Mouse (Mus musculus) E14TG2a.4 (cell line): ENCODE data around the gene Styxl1.

Experiments used
- H3K27me3 ChIP-seq: 2 replicates; pipeline ENCODE4 v1.6.1; 2014; ENCODE audit warnings: low read length, control low read depth; ENCODE audit not compliant: insufficient read depth
- H3K36me3 ChIP-seq: 2 replicates; pipeline ENCODE4 v1.6.1; 2014; ENCODE audit warnings: low read length, control low read depth; ENCODE audit not compliant: insufficient read depth
- H3K4me1 ChIP-seq: replicated peaks from 2 replicates; pipeline ENCODE4 v1.6.1; 2014; ENCODE audit warnings: low read depth, low read length, control low read depth
- H3K4me3 ChIP-seq: replicated peaks from 2 replicates; pipeline ENCODE4 v1.5.1; 2014; ENCODE audit warnings: mild to moderate bottlenecking, low read length
- H3K9me3 ChIP-seq: 2 replicates; pipeline ENCODE4 v1.6.1; 2014; ENCODE audit warnings: low read length, control low read depth
- CTCF ChIP-seq: conservative IDR thresholded peaks from 2 replicates; pipeline ENCODE4 v1.5.1; 2014; ENCODE audit warnings: low read length
- NANOG ChIP-seq: IDR thresholded peaks from 2 replicates; pipeline ENCODE4 v1.6.1; 2014; ENCODE audit warnings: borderline replicate concordance, low read length, mixed read lengths
- POU5F1 ChIP-seq: IDR thresholded peaks from 2 replicates; pipeline ENCODE4 v1.6.1; 2014; ENCODE audit warnings: low read length, borderline replicate concordance

The Styxl1 gene

DNA sequence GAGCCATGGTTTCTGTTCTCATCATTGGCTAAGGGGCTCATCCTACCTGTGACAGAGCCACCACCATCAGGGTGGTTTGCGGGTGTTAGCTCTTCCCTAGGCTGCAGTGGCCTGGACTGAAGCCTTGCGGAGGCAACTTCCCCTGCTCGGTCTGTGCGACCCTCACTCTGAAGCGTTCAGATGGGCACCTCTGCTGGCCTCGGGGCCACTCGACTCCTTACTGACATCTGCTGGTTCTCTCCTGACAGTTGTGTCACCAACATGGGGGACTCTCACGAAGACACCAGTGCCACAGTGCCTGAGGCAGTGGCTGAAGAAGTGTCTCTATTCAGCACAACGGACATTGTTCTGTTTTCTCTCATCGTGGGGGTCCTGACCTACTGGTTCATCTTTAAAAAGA, 62.6 kb downstream of the Styxl1 start:
- TF ChIP-seq NANOG (no peak), POU5F1 (no peak), CTCF (no peak)
- H3K9me3 ChIP-seq: no peaks in the 10 kb centered on the region
- H3K27me3 ChIP-seq: no peaks in the 10 kb centered on the region
- H3K4me3 ChIP-seq: no peak overlapping the region
- H3K4me1 ChIP-seq: peaks cover 59% of the 10 kb centered on the region
- peaks cover 67% of the 10 kb centered on the region for H3K36me3 ChIP-seq

DNA sequence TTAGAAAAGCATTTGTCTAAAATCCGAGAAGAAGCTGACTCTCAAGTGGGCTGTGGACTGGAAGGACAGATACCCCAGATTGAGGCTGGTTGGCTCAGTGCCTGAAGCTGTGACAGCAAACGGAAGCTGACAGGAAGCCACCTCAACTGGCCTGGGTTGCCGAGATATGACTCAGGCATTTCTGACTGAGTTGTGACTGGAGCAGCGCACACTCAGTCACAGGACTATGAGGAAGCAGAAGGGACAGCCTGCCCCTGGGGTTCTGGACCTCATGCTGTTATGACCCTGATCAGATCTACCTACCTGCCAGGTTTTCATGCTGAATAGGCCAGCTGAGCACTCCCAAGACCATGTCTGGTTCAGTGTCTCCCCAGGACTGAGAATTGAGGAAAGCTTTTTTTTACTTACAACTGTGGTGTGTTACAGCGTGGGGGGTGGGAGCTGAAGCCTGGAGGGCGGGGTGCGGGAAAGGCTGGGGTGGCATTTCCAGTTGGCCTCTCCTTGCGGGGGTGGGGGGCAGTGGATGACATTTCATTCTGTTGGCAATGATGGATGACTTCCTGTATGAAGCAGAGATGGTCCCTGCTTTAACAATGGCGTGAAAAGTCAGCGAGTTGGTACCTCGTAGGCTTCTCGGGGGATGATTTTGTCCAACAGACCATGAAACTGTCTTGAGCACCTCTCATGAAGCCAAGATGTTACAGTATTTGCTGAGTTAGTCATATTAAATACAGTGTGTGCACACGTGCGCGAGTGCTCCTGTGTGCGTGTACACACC, 64.6 kb downstream of the Styxl1 start:
- no peak for TF ChIP-seq CTCF
- TF ChIP-seq POU5F1: no peak
- no peak for TF ChIP-seq NANOG
- Histone ChIP-seq H3K27me3 (no peaks in the 10 kb centered on the region), H3K4me3 (no peak overlapping the region), H3K36me3 (peaks cover 62% of the 10 kb centered on the region), H3K9me3 (no peaks in the 10 kb centered on the region), H3K4me1 (peaks cover 43% of the 10 kb centered on the region)

DNA sequence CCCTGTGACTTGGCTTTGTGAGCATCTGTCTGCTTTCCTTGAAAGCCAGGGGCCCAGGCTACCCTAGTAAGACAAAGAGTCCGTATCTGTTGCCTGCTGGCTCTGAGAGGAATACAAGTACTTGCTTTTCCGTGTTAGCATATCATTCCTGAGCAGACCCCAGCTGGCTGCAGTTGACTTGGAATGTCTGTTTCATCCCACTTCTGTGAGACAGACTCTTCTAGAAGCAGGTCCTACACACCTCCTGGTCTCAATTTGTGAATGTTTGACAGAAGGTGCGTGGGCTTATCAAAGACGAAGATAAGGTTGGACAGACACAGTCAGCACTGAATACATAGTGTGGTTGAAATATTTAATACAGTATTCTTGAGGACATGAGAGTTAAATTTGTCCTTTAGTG, 65.4 kb downstream of the Styxl1 start:
- H3K9me3 ChIP-seq: no peaks in the 10 kb centered on the region
- no peak for TF ChIP-seq POU5F1
- no peak for TF ChIP-seq NANOG
- TF ChIP-seq CTCF: no peak
- H3K4me3 ChIP-seq: no peak overlapping the region
- peaks cover 63% of the 10 kb centered on the region for H3K36me3 ChIP-seq
- H3K27me3 ChIP-seq: no peaks in the 10 kb centered on the region
- peaks cover 43% of the 10 kb centered on the region for H3K4me1 ChIP-seq

DNA sequence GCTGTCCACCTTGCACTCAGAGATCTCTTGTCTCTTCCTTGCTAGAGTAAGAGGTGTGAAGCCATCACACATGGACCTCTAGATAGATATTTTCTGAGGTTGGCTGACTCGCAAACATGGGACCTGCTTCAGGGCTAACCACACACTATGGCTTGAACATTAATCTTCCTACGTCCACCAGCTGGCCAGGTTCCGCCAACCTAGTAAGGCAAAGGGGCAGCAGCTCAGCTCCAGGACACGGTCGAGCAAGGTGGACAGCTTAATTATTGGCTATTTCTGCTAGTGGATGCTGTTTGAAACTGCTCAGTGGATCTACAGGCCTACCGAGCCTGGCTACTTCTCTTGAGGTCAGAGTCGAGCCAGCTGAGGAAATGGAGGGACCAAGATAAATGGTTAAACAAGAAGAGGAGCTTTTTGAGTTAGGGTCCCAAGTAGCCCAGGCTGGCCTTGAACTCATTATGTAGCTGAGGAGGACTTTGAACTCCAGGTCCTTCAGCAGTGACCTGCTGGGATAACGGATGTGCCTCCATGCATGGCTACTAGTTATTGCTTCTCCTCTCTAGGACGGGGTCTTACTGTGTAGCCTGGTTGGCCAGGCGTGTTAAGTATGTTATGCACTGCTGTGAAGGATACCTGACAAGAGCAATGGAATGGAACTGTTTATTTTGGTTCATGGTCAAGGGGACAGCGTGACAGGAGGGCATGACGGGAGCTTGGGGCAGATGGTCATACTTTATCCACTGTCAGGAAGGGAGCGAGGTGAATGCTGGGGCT, 66.4 kb downstream of the Styxl1 start:
- Histone ChIP-seq H3K36me3 (peaks cover 63% of the 10 kb centered on the region), H3K4me1 (peaks cover 48% of the 10 kb centered on the region), H3K9me3 (no peaks in the 10 kb centered on the region), H3K4me3 (no peak overlapping the region), H3K27me3 (no peaks in the 10 kb centered on the region)
- TF ChIP-seq NANOG (no peak), CTCF (no peak), POU5F1 (no peak)

DNA sequence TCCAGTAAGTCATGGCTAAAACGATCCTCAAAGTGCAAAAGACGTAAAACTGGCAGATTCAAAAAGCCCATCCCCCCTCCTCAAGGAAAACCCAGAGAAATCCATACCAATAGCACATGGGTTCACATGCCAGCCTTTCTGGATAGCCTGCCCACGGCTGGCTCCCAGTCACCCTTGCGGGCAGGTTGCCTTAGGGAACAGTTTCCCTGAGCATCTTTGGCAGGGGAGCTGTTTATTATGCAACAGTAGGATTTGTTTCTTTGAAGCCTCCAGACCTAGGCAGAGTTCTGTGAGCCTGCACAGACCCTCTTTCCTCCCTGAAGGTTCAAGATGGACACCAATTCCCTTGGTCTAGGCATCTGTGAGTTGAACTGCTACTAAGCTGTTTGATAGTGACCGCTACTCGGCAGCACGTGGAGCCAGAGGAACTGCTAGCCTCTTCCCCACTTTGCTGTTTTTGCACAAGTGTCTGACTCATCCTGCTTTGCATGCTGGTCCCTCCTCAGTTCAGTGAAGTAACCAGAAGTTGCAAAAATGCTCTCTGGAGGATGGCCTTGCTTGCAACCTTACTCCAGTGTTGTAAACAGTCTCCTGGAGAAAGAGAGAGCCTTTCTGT, 67.5 kb downstream of the Styxl1 start:
- Histone ChIP-seq H3K4me3 (no peak overlapping the region), H3K36me3 (peaks cover 63% of the 10 kb centered on the region), H3K4me1 (peaks cover 38% of the 10 kb centered on the region), H3K9me3 (no peaks in the 10 kb centered on the region), H3K27me3 (no peaks in the 10 kb centered on the region)
- no peak for TF ChIP-seq CTCF
- TF ChIP-seq NANOG: no peak
- no peak for TF ChIP-seq POU5F1

DNA sequence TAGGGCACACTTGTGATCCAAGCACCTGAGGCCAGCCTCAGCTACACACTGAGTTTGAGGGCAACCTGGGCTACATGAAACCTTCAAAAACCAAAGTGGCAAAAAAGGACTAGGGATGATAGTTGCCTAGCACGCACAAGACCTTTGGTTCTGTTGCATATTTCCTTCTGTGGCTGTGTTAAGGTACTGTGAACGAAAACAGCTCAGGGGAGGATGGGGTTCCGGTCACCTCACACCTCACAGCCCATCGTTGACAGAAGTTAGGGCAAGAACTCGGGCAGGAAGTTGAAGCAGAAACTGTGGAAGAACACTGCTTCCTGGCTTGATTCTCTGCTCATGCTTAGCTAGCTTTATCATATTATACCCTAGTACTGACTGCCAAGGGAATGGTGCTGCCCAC, 68.5 kb downstream of the Styxl1 start:
- Histone ChIP-seq H3K4me1 (peaks cover 35% of the 10 kb centered on the region), H3K36me3 (peaks cover 53% of the 10 kb centered on the region), H3K9me3 (no peaks in the 10 kb centered on the region), H3K4me3 (no peak overlapping the region), H3K27me3 (no peaks in the 10 kb centered on the region)
- TF ChIP-seq CTCF (no peak), NANOG (no peak), POU5F1 (no peak)

DNA sequence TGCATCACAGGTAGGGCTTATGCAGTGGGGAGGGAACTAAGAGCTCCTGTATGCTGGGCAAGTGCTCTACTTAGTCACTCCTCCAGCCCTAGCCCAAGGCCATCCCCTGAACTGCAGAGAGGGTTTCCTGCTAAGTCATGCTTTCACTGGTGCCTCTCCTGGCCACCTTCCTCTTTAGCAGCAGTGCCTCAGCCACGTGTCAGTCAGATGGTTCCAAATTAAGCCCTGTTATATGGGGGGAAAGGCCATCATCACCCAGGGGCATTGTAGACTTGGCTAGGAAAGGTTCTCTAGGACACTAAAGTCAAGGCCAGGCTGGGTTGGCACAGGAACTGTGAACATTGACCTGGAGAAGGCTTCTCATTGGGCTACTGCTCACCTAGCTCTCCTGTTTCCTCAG, 70.3 kb downstream of the Styxl1 start:
- H3K4me1 ChIP-seq: peaks cover 30% of the 10 kb centered on the region
- H3K27me3 ChIP-seq: no peaks in the 10 kb centered on the region
- H3K9me3 ChIP-seq: no peaks in the 10 kb centered on the region
- no peak overlapping the region for H3K4me3 ChIP-seq
- TF ChIP-seq POU5F1 (no peak), CTCF (no peak), NANOG (no peak)
- peaks cover 57% of the 10 kb centered on the region for H3K36me3 ChIP-seq

DNA sequence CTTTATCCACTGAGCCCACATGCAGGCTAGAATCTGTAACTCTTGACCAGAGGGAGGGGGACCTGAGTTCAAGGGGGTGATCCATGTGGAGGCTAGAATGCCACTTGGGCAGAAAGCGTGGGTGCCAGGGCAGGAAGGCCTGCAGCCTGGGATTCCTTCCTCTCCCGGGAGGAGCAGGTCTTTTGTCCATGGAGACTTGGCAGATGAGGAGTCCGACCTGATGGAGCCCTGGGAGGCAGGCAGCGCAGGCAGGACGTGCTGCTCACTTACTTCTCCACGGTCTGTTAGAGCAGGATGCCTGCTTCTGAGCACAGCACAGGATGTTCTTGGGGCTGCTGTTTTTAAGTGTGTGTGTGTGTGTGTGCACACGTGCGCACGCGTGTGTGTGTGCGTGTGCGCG, 71.1 kb downstream of the Styxl1 start:
- TF ChIP-seq CTCF (no peak), NANOG (no peak), POU5F1 (no peak)

DNA sequence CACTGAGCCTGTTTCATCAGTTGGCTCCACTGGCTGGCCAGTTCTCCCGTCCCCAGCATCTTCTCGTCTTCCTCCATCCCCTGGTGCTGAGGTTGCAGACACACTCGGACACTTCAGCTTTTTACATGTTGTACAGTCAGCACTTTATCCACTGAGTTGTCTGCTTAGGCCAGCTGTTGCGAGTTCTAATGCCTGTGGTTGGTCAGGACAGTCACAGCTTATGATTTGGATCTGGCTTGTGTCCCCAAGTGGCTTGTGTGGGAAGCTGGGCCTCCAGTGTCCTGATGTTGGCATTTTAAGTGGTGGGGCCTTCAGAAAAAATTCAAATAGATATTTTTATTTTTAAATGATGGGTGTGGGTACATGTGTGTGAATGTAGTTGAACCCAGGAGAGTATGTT, 72.8 kb downstream of the Styxl1 start:
- TF ChIP-seq POU5F1: no peak
- TF ChIP-seq CTCF: no peak
- TF ChIP-seq NANOG: no peak
- peaks cover 44% of the 10 kb centered on the region for H3K4me1 ChIP-seq

More for the DNA sequence above, 71.1 kb downstream of the Styxl1 start:
- Histone ChIP-seq H3K36me3 (peaks cover 61% of the 10 kb centered on the region), H3K27me3 (no peaks in the 10 kb centered on the region), H3K9me3 (no peaks in the 10 kb centered on the region), H3K4me1 (peaks cover 30% of the 10 kb centered on the region), H3K4me3 (no peak overlapping the region)

More for the DNA sequence above, 72.8 kb downstream of the Styxl1 start:
- H3K27me3 ChIP-seq: no peaks in the 10 kb centered on the region
- no peak overlapping the region for H3K4me3 ChIP-seq
- peaks cover 63% of the 10 kb centered on the region for H3K36me3 ChIP-seq
- H3K9me3 ChIP-seq: no peaks in the 10 kb centered on the region
